Mouse (Mus musculus) embryonic facial prominence, embryonic 14.5 days (tissue): Measurements from ENCODE around the gene Asb10. TPM values are rescaled to one million over a fixed set of nuclear protein-coding genes. Genes with fewer than 3 reads are reported as not detected.
"Not testable (repeated sequence)": the region's sequence is repeated elsewhere in the genome, so short reads cannot be mapped to it uniquely, and the experiment has no call there.

Experiments used
- ATAC-seq: fragments of 200-750 bp; cut with Nextera tagmentation; 2 replicates; pipeline ENCODE4 v1.8.0; 2017; ENCODE audit warnings: low read depth, moderate number of reproducible peaks, moderate TSS enrichment
- DNase-seq: peaks from one replicate; pipeline ENCODE4 v3.0.0-alpha.2; 2015; ENCODE audit warnings: low spot score
- H3K27ac ChIP-seq: fragments of 300-500 bp; sonication (generic); replicated peaks from 2 replicates; pipeline ENCODE4 v1.5.1; 2014; ENCODE audit warnings: low read depth, mild to moderate bottlenecking, low read length, moderate library complexity
- H3K27me3 ChIP-seq: fragments of 300-500 bp; sonication (generic); replicated peaks from 2 replicates; pipeline ENCODE4 v1.6.1; 2014; ENCODE audit warnings: low read length; ENCODE audit not compliant: control insufficient read depth, insufficient read depth
- H3K36me3 ChIP-seq: fragments of 300-500 bp; sonication (generic); 2 replicates; pipeline ENCODE4 v1.6.1; 2014; ENCODE audit warnings: low read length, mixed read lengths; ENCODE audit not compliant: control insufficient read depth, insufficient read depth
- H3K4me1 ChIP-seq: fragments of 300-500 bp; sonication (generic); 2 replicates; pipeline ENCODE4 v1.6.1; 2014; ENCODE audit warnings: antibody characterized with exemption, low read length; ENCODE audit not compliant: control insufficient read depth, insufficient read depth
- H3K4me2 ChIP-seq: fragments of 300-500 bp; sonication (generic); 2 replicates; pipeline ENCODE4 v1.6.1; 2014; ENCODE audit warnings: low read depth, mild to moderate bottlenecking, low read length, moderate library complexity, mixed read lengths
- H3K4me3 ChIP-seq: fragments of 300-500 bp; sonication (generic); 2 replicates; pipeline ENCODE4 v1.5.1; 2014; ENCODE audit warnings: low read depth, mild to moderate bottlenecking, low read length
- H3K9ac ChIP-seq: fragments of 300-500 bp; sonication (generic); 2 replicates; pipeline ENCODE4 v1.6.1; 2014; ENCODE audit warnings: low read depth, mild to moderate bottlenecking, low read length, moderate library complexity, mixed read lengths
- H3K9me3 ChIP-seq: fragments of 300-500 bp; sonication (generic); 2 replicates; pipeline ENCODE4 v1.6.1; 2016; ENCODE audit warnings: low read length; ENCODE audit not compliant: control insufficient read depth
- WGBS: fragments of 180-500 bp; shearing (Covaris S2); extraction: QIAGEN DNeasy Blood & Tissue Kit; methylation state at CpG from one replicate; pipeline ENCODE4 v1.1.7; 2014; 5-methylcytosine and 5-hydroxymethylcytosine counted together
- polyA plus RNA-seq: library from polyadenylated mRNA; unstranded; fragments of >200 nt; fragmentation: Nextera tagmentation; extraction: Ambion mirVana; gene quantifications from 2 replicates; pipeline ENCODE4 v1.2.1, GENCODE M21; 2014

Gene Asb10
- polyA plus RNA-seq, 1 experiment from 2014 or later, result 1.2 TPM

- ATAC-seq (peak; percentile 8), DNase-seq (no peak)
- Histone ChIP-seq H3K27ac (peak overlapping the region; percentile 42), H3K9me3 (no peaks in the 10 kb centered on the region), H3K4me2 (peak overlapping the region; percentile 70), H3K4me3 (peak overlapping the region; percentile 65), H3K9ac (peak overlapping the region; percentile 77), H3K4me1 (peaks cover 14% of the 10 kb centered on the region), H3K27me3 (no peaks in the 10 kb centered on the region), H3K36me3 (peaks cover 36% of the 10 kb centered on the region)
- WGBS, result under 1% methylated on average over 32 of the region's 32 CpGs
Observed at GRCm38 (mm10) chr5:24576801-24577182, 36.0 kb upstream of the Asb10 start.

GRCm38 (mm10) chr5:24575948-24576347 lies 35.2 kb upstream of the Asb10 start:
- DNase-seq, result no peak
- Histone ChIP-seq H3K36me3 (peaks cover 44% of the 10 kb centered on the region), H3K27me3 (no peaks in the 10 kb centered on the region), H3K9ac (peak overlapping the region; percentile 77), H3K9me3 (no peaks in the 10 kb centered on the region), H3K4me2 (peak overlapping the region; percentile 70), H3K4me1 (peaks cover 14% of the 10 kb centered on the region), H3K4me3 (peak overlapping the region; percentile 65), H3K27ac (no peak overlapping the region)
- 88% methylated on average over 1 of the region's 1 CpGs for WGBS
- ATAC-seq, result no peak

GRCm38 (mm10) chr5:24556709-24557108 lies 15.9 kb upstream of the Asb10 start, which contains the start of gene 4931409K22Rik:
TSS of gene 4931409K22Rik (minus strand) at chr5:24556809.
- Histone ChIP-seq H3K36me3 (no peaks in the 10 kb centered on the region), H3K27me3 (no peaks in the 10 kb centered on the region), H3K27ac (no peak within 1 kb of the TSS), H3K9me3 (no peaks in the 10 kb centered on the region), H3K9ac (no peak within 1 kb of the TSS), H3K4me1 (peaks cover 10% of the 10 kb centered on the region), H3K4me2 (no peak within 1 kb of the TSS), H3K4me3 (no peak within 1 kb of the TSS)
- ATAC-seq (no peak), DNase-seq (no peak)
- 69% methylated on average over 2 of the region's 2 CpGs for WGBS

- 92% methylated on average over 7 of the region's 7 CpGs for WGBS
- not testable (repeated sequence) for H3K4me3 ChIP-seq
Observed at GRCm38 (mm10) chr5:24555335-24555734, 14.6 kb upstream of the Asb10 start.

GRCm38 (mm10) chr5:24553621-24554244 lies 13.0 kb upstream of the Asb10 start:
- no peak overlapping the region for H3K27ac ChIP-seq
- no peaks in the 10 kb centered on the region for H3K27me3 ChIP-seq
- H3K4me3 ChIP-seq, result no peak overlapping the region
- no peaks in the 10 kb centered on the region for H3K36me3 ChIP-seq
- no peaks in the 10 kb centered on the region for H3K9me3 ChIP-seq
- DNase-seq, result peak; percentile 46
- H3K4me2 ChIP-seq, result no peak overlapping the region
- peaks cover 23% of the 10 kb centered on the region for H3K4me1 ChIP-seq
- 34% methylated on average over 5 of the region's 5 CpGs for WGBS
- no peak for ATAC-seq
- H3K9ac ChIP-seq, result no peak overlapping the region

More at GRCm38 (mm10) chr5:24555335-24555734, 14.6 kb upstream of the Asb10 start:
- not testable (repeated sequence) for H3K27ac ChIP-seq, H3K36me3 ChIP-seq, ATAC-seq, H3K27me3 ChIP-seq, H3K9me3 ChIP-seq, DNase-seq, H3K4me2 ChIP-seq, H3K9ac ChIP-seq
- peaks cover 23% of the 10 kb centered on the region for H3K4me1 ChIP-seq

- Histone ChIP-seq H3K36me3 (no peaks in the 10 kb centered on the region), H3K27ac (no peak overlapping the region), H3K4me1 (peaks cover 23% of the 10 kb centered on the region), H3K27me3 (no peaks in the 10 kb centered on the region), H3K4me2 (peak overlapping the region; percentile 45), H3K9ac (peak overlapping the region; percentile 45; the same call in 1 of the 2 replicates), H3K9me3 (no peaks in the 10 kb centered on the region), H3K4me3 (no peak overlapping the region)
- 43% methylated on average over 2 of the region's 2 CpGs for WGBS
- DNase-seq (no peak), ATAC-seq (no peak)
Observed at GRCm38 (mm10) chr5:24551317-24551688, 10.5 kb upstream of the Asb10 start.

DNA sequence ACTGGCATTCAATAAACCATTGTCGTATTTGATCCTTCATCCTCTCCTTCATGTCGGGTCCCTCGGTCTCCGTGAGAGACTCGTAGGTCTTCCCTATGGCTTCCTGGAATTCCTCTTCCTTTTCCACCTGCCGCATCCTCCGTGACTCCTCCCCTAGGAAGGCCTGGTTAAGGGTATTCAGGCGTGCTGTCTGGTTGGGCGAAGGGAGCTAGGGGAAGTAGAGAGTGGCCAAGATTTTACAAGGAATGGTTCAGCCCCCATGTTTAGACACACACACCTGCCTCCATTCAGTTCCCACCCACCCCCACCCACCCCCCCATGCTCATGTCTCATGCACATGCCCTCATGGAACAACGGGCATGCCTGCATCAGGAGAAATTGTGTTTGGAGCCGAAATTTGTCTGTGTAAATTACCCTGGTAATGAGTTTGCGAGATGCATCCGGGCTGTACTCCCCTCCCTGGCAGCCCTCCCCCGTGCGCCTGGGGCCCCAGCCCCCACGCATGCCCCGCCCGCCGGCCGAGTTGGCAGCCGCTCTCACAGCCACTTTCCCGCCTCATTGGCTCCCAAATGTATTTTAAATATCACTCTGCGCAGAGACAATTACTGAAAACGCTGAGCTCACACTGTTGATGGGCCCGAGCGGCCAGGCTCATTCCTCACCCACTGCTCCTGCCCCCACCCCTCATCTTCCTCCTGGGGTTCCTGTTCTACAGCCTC lies 10.0 kb upstream of the Asb10 start:
- Histone ChIP-seq H3K36me3 (no peaks in the 10 kb centered on the region), H3K9ac (peak overlapping the region; percentile 45; the same call in 1 of the 2 replicates), H3K4me2 (peak overlapping the region; percentile 45), H3K9me3 (no peaks in the 10 kb centered on the region), H3K27ac (no peak overlapping the region), H3K4me3 (no peak overlapping the region), H3K4me1 (peaks cover 23% of the 10 kb centered on the region), H3K27me3 (no peaks in the 10 kb centered on the region)
- DNase-seq (peak; percentile 76), ATAC-seq (peak; percentile 69)
- 23% methylated on average over 25 of the region's 26 CpGs for WGBS

DNA sequence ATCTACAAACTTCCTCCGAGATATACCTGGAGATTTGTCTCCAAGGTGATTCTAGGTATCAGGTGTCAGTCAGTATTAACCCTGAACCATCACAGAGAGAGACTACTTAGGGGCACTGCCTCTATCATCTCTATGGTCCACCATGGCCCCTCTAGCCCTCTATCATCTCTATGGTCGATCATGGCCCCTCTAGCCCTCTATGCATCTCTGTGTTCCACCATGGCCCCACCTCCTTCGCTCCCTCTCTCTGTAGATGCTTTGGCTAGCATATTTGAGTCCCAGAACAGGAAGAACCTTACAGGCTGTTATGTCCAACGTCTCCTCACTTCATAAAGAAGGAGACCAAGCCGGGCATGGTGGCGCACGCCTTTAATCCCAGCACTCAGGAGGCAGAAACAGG lies 1.9 kb upstream of the Asb10 start:
- H3K27ac ChIP-seq, result no peak overlapping the region
- H3K4me2 ChIP-seq, result no peak overlapping the region
- H3K4me1 ChIP-seq, result peaks cover 14% of the 10 kb centered on the region
- H3K27me3 ChIP-seq, result no peaks in the 10 kb centered on the region
- no peak overlapping the region for H3K4me3 ChIP-seq
- ATAC-seq (no peak), DNase-seq (no peak)
- 78% methylated on average over 7 of the region's 7 CpGs for WGBS
- H3K9ac ChIP-seq, result no peak overlapping the region
- H3K36me3 ChIP-seq, result no peaks in the 10 kb centered on the region
- H3K9me3 ChIP-seq, result no peaks in the 10 kb centered on the region
